Mouse (Mus musculus) liver, embryonic 16.5 days (tissue): Measurements from ENCODE around the gene Gm49388. TPM values are rescaled to one million over a fixed set of nuclear protein-coding genes. Genes with fewer than 3 reads are reported as not detected.
"Not testable (repeated sequence)": the region's sequence is repeated elsewhere in the genome, so short reads cannot be mapped to it uniquely, and the experiment has no call there.

ENCODE experiments used
- ATAC-seq: fragments of 200-750 bp; cut with Nextera tagmentation; 2 replicates; pipeline ENCODE4 v1.8.0; 2017; ENCODE audit warnings: low read depth, mild to moderate bottlenecking, moderate number of reproducible peaks, moderate library complexity
- H3K27ac ChIP-seq: fragments of 300-500 bp; sonication (generic); 2 replicates; pipeline ENCODE4 v1.5.1; 2014; ENCODE audit warnings: mild to moderate bottlenecking, low read length
- H3K27me3 ChIP-seq: fragments of 300-500 bp; sonication (generic); 2 replicates; pipeline ENCODE4 v1.6.1; 2014; ENCODE audit warnings: low read depth, low read length, mixed read lengths; ENCODE audit not compliant: control insufficient read depth, insufficient read depth
- H3K36me3 ChIP-seq: fragments of 300-500 bp; sonication (generic); 2 replicates; pipeline ENCODE4 v1.6.1; 2014; ENCODE audit warnings: mild to moderate bottlenecking; ENCODE audit not compliant: control insufficient read depth, insufficient read depth
- H3K4me1 ChIP-seq: fragments of 300-500 bp; sonication (generic); 2 replicates; pipeline ENCODE4 v1.6.1; 2014; ENCODE audit warnings: low read depth, low read length, mixed read lengths; ENCODE audit not compliant: control insufficient read depth
- H3K4me2 ChIP-seq: fragments of 300-500 bp; sonication (generic); 2 replicates; pipeline ENCODE4 v1.6.1; 2014; ENCODE audit warnings: low read depth, low read length, mixed read lengths
- H3K4me3 ChIP-seq: fragments of 300-500 bp; sonication (generic); 2 replicates; pipeline ENCODE4 v1.5.1; 2014; ENCODE audit warnings: low read depth, mild to moderate bottlenecking, low read length
- H3K9ac ChIP-seq: fragments of 300-500 bp; sonication (generic); 2 replicates; pipeline ENCODE4 v1.6.1; 2014; ENCODE audit warnings: low read depth, low read length
- H3K9me3 ChIP-seq: fragments of 300-500 bp; sonication (generic); replicated peaks from 2 replicates; pipeline ENCODE4 v1.6.1; 2016; ENCODE audit warnings: low read length; ENCODE audit not compliant: control insufficient read depth
- WGBS: fragments of 180-500 bp; shearing (Covaris S2); extraction: QIAGEN DNeasy Blood & Tissue Kit; methylation state at CpG from one replicate; pipeline ENCODE4 v1.1.7; 2014; ENCODE audit not compliant: insufficient replicate concordance; 5-methylcytosine and 5-hydroxymethylcytosine counted together
- polyA plus RNA-seq: library from polyadenylated mRNA; unstranded; fragments of >200 nt; fragmentation: Nextera tagmentation; extraction: Ambion mirVana; gene quantifications from 2 replicates; pipeline ENCODE4 v1.2.1, GENCODE M21; 2015

The Gm49388 gene
- polyA plus RNA-seq, 1 experiment from 2014 or later, result not detected

DNA sequence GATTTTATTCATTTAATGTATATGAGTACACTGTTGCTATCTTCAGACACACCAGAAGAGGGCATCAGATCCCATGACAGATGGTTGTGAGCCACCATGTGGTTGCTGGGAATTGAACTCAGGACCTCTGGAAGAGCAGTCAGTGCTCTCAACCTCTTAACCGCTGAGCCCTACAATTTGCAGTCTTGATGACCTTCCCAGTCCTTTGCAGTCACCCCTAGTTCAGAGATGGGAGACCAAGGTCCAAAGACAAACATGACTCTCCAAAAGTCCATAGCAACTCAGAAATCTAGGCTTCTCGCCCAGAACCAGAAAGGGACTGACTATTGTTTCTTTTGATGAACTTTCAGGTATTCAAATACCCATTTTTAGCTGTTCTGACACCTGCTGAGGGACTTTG, 54.6 kb downstream of the Gm49388 start:
- not testable (repeated sequence) for H3K4me3 ChIP-seq, H3K36me3 ChIP-seq, H3K9me3 ChIP-seq, H3K4me2 ChIP-seq, H3K27ac ChIP-seq, H3K9ac ChIP-seq, ATAC-seq, H3K27me3 ChIP-seq
- WGBS, result 77% methylated on average over 2 of the region's 2 CpGs
- H3K4me1 ChIP-seq, result peaks cover 14% of the 10 kb centered on the region

GRCm38 (mm10) chr7:127840886-127841285, 55.5 kb downstream of the Gm49388 start:
- H3K4me1 ChIP-seq, result peaks cover 14% of the 10 kb centered on the region
- peak overlapping the region; percentile 98 for H3K4me2 ChIP-seq
- ATAC-seq, result peak; percentile 15; the same call in 1 of the 2 replicates
- no peaks in the 10 kb centered on the region for H3K9me3 ChIP-seq
- 3% methylated on average over 15 of the region's 15 CpGs for WGBS
- peaks cover 7% of the 10 kb centered on the region for H3K36me3 ChIP-seq
- no peaks in the 10 kb centered on the region for H3K27me3 ChIP-seq
- peak overlapping the region; percentile 73 for H3K4me3 ChIP-seq
- peak overlapping the region; percentile 82 for H3K27ac ChIP-seq
- H3K9ac ChIP-seq, result peak overlapping the region; percentile 76

- under 1% methylated on average over 46 of the region's 46 CpGs for WGBS
- peak overlapping the region; percentile 82 for H3K27ac ChIP-seq
- H3K4me2 ChIP-seq, result peak overlapping the region; percentile 98
- H3K27me3 ChIP-seq, result no peaks in the 10 kb centered on the region
- peak; percentile 87 for ATAC-seq
- no peaks in the 10 kb centered on the region for H3K9me3 ChIP-seq
- peak overlapping the region; percentile 73 for H3K4me3 ChIP-seq
- H3K4me1 ChIP-seq, result peaks cover 14% of the 10 kb centered on the region
- H3K9ac ChIP-seq, result peak overlapping the region; percentile 76
- peaks cover 7% of the 10 kb centered on the region for H3K36me3 ChIP-seq
These were observed 56.1 kb downstream of the Gm49388 start for GRCm38 (mm10) chr7:127841340-127842000.

DNA sequence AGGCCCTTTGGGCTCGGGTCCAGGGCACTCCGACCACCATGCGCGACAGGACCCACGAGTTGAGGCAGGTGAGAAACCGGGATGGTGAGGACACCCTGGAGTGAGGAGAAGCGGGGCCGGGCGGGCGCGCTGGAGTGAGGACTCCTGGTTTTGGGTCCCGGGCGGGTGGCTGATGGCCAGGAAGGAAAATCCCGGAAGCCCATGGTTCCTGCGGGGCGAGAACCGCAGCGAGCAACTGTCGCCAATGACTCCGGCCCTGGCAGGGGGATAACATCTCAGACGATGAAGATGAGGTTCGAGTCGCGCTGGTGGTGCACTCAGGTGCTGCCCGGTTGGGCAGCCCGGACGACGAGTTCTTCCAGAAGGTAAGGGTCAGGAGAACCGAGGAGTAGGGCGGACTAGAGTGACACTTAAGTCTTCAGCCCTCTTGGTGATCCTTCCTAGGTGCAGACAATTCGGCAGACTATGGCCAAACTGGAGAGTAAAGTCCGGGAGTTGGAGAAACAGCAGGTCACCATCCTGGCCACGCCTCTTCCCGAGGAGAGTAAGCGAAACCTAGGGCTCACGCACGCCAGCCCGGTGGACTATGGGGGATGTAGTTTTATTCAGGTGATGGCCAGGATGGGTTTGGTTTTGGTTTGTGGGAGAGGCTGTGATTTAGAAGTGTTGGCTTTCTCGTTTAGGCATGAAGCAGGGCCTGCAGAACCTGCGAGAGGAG, 56.8 kb downstream of the Gm49388 start:
- WGBS, result under 1% methylated on average over 40 of the region's 40 CpGs
- no peaks in the 10 kb centered on the region for H3K27me3 ChIP-seq
- peak overlapping the region; percentile 98 for H3K4me2 ChIP-seq
- no peaks in the 10 kb centered on the region for H3K9me3 ChIP-seq
- peak overlapping the region; percentile 76 for H3K9ac ChIP-seq
- peak; percentile 72 for ATAC-seq
- peak overlapping the region; percentile 82 for H3K27ac ChIP-seq
- peak overlapping the region; percentile 73 for H3K4me3 ChIP-seq
- peaks cover 7% of the 10 kb centered on the region for H3K36me3 ChIP-seq
- H3K4me1 ChIP-seq, result peaks cover 14% of the 10 kb centered on the region

DNA sequence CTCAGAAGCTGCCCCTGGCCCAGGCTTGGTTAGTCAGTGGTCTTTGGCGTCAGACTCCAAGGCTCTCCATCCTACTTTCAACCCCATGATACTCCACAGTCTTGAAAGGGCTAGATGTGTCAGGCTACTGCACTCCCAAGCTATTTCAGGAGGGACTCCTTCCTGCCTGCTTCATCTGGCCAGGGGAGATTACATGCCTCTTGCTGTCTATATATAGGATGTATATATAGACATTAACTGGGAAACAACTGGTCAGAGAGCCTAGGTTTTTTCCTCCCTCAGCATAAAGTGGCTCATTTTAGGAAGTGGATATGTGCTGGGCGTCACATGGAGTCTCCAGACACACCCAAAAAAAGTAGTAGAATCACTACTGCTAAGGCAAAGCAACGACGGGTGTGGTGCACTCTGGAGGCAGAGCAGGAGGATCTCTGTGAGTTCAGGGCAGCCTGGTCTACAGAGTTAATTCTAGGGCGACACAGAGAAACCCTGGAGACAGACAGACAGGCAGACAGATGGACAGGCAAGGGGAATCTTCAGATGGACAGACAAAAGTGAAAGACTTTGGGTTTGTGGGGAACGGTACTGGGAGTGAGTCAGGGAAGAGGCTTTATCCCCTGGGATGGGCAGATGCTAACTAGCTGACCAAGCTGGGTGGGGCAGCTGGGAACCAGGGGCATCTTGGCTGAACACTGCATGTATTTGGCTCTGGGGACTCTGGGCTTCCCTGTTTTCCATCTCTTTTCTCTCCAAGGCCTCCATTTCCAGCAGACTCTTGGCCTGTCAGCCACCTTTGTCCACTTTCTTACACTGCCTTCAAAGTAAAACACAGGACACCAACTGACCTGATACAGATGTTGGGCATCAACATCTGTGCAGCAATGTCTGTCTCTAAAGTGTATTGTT, 64.8 kb downstream of the Gm49388 start:
- 31% methylated on average over 6 of the region's 6 CpGs for WGBS

GRCm38 (mm10) chr7:127850906-127851305, 65.5 kb downstream of the Gm49388 start:
- H3K9ac ChIP-seq, result no peak overlapping the region
- no peaks in the 10 kb centered on the region for H3K9me3 ChIP-seq
- H3K4me3 ChIP-seq, result no peak overlapping the region
- no peaks in the 10 kb centered on the region for H3K27me3 ChIP-seq
- no peak for ATAC-seq
- peaks cover 4% of the 10 kb centered on the region for H3K4me1 ChIP-seq
- H3K27ac ChIP-seq, result no peak overlapping the region
- H3K36me3 ChIP-seq, result no peaks in the 10 kb centered on the region; the same call in 1 of the 2 replicates
- WGBS, result 60% methylated on average over 5 of the region's 5 CpGs
- no peak overlapping the region for H3K4me2 ChIP-seq

More for the DNA sequence above, 64.8 kb downstream of the Gm49388 start:
- Histone ChIP-seq H3K9ac (no peak overlapping the region), H3K27me3 (no peaks in the 10 kb centered on the region), H3K27ac (no peak overlapping the region; the same call in 1 of the 2 replicates), H3K4me1 (peaks cover 4% of the 10 kb centered on the region), H3K4me3 (no peak overlapping the region), H3K9me3 (no peaks in the 10 kb centered on the region), H3K36me3 (no peaks in the 10 kb centered on the region; the same call in 1 of the 2 replicates), H3K4me2 (no peak overlapping the region)
- ATAC-seq, result peak; percentile 48

Other genes with a start within 250 kb of the Gm49388 start
- gene Tmem265, start 224.2 kb upstream of the Gm49388 start, polyA plus RNA-seq, result 2.9 and 4.3 TPM in 2 replicates
- 19.7 and 21.1 TPM in 2 replicates for gene Phkg2, start 212.3 kb upstream of the Gm49388 start, polyA plus RNA-seq
- 5.9 and 6.5 TPM in 2 replicates for gene Ccdc189, start 197.0 kb upstream of the Gm49388 start, polyA plus RNA-seq
- gene Rnf40, start 196.8 kb upstream of the Gm49388 start, polyA plus RNA-seq, result 17.5 and 18.0 TPM in 2 replicates
- gene Zfp629, start 169.8 kb upstream of the Gm49388 start, polyA plus RNA-seq, result 1.4 and 2.1 TPM in 2 replicates
- gene Bcl7c, start 76.7 kb upstream of the Gm49388 start, polyA plus RNA-seq, result 16.8 and 17.0 TPM in 2 replicates
- 2.0 and 2.5 TPM in 2 replicates for gene Ctf1, start 72.9 kb upstream of the Gm49388 start, polyA plus RNA-seq
- 0.05 TPM in 2 replicates for gene Ctf2, start 53.4 kb upstream of the Gm49388 start, polyA plus RNA-seq
- 1.9 and 2.0 TPM in 2 replicates for gene Fbxl19, start 41.1 kb upstream of the Gm49388 start, polyA plus RNA-seq
- 11.2 and 12.9 TPM in 2 replicates for gene Orai3, start 15.8 kb upstream of the Gm49388 start, polyA plus RNA-seq
- gene Setd1a, start 8.9 kb upstream of the Gm49388 start, polyA plus RNA-seq, result 7.5 and 7.9 TPM in 2 replicates
- 72.9 and 80.3 TPM in 2 replicates for gene Hsd3b7, start 15.0 kb downstream of the Gm49388 start, polyA plus RNA-seq
- gene Stx4a, start 38.7 kb downstream of the Gm49388 start, polyA plus RNA-seq, result 11.8 TPM in 2 replicates
- 0.25 and 0.40 TPM in 2 replicates for gene Stx1b, start 38.9 kb downstream of the Gm49388 start, polyA plus RNA-seq
- gene Zfp646, start 90.6 kb downstream of the Gm49388 start, polyA plus RNA-seq, result 4.8 and 4.9 TPM in 2 replicates
- 4.5 and 5.0 TPM in 2 replicates for gene Zfp668, start 91.2 kb downstream of the Gm49388 start, polyA plus RNA-seq
- gene Prss53, start 105.4 kb downstream of the Gm49388 start, polyA plus RNA-seq, result 0.28 and 0.41 TPM in 2 replicates
- gene Gm21974, start 109.8 kb downstream of the Gm49388 start, polyA plus RNA-seq, result not detected in 2 replicates
- 140 and 149 TPM in 2 replicates for gene Vkorc1, start 110.0 kb downstream of the Gm49388 start, polyA plus RNA-seq
- gene Bckdk, start 118.5 kb downstream of the Gm49388 start, polyA plus RNA-seq, result 45.9 and 51.1 TPM in 2 replicates
- 12.9 and 13.3 TPM in 2 replicates for gene Kat8, start 126.9 kb downstream of the Gm49388 start, polyA plus RNA-seq
- 14.8 and 18.5 TPM in 2 replicates for gene Prss8, start 144.5 kb downstream of the Gm49388 start, polyA plus RNA-seq
- gene Prss36, start 161.1 kb downstream of the Gm49388 start, polyA plus RNA-seq, result 2.9 and 3.0 TPM in 2 replicates
- 86.5 and 92.3 TPM in 2 replicates for gene Fus, start 181.8 kb downstream of the Gm49388 start, polyA plus RNA-seq
- gene Pycard, start 208.3 kb downstream of the Gm49388 start, polyA plus RNA-seq, result 20.7 and 23.0 TPM in 2 replicates
- gene Trim72, start 218.3 kb downstream of the Gm49388 start, polyA plus RNA-seq, result 0.15 and 0.32 TPM in 2 replicates